Mouse (Mus musculus): ENCODE measurements around the gene Serpinb3a.

GRCm38 (mm10) chr1:107083406-107083805 is 31.3 kb upstream of the Serpinb3a start, which contains the start of gene Serpinb3d:
- TF ChIP-seq CHD2 (IDR thresholded peaks at IDR 0.05; ENCODE audit: low read depth, low read length) (no peak), ZNF384 (IDR thresholded peaks at IDR 0.05; ENCODE audit: low read depth, low read length) (no peak), MAFK (IDR thresholded peaks at IDR 0.05; ENCODE audit: insufficient read depth, low read depth, low read length) (no peak)

All from ES-E14 (cell line).